Mouse (Mus musculus) myocyte (in vitro differentiated cells): ENCODE measurements at regions not wholly inside any gene's neighbourhood (a gene's known extent, or its start where the extent isn't known, plus 50 kb on each side); places are given as distances from the start of the nearest gene placed in this dataset.

Experiments used
- H3K27me3 ChIP-seq: one replicate; pipeline ENCODE4 v1.6.1; 2011; ENCODE audit not compliant: control insufficient read depth, insufficient read depth, insufficient read length
- H3K36me3 ChIP-seq: one replicate; pipeline ENCODE4 v1.6.1; 2011; ENCODE audit not compliant: control insufficient read depth, insufficient read depth
- H3K4me2 ChIP-seq: one replicate; pipeline ENCODE4 v1.6.1; 2011; ENCODE audit warnings: low read depth, control low read depth
- H3K4me3 ChIP-seq: one replicate; pipeline ENCODE4 v1.5.1; 2011; ENCODE audit warnings: mild to moderate bottlenecking, control low read depth, moderate library complexity
- H3K79me2 ChIP-seq: one replicate; pipeline ENCODE4 v1.6.1; 2011; ENCODE audit not compliant: control insufficient read depth, insufficient read depth
- H3ac ChIP-seq: one replicate; pipeline ENCODE4 v1.6.1; 2011; ENCODE audit not compliant: control insufficient read depth, insufficient read length
- CEBPB ChIP-seq: IDR thresholded peaks from 2 replicates; pipeline ENCODE4 v1.6.1; 2011; ENCODE audit warnings: mild to moderate bottlenecking, moderate library complexity; ENCODE audit not compliant: poor library complexity, insufficient read depth, severe bottlenecking
- E2F4 ChIP-seq: IDR thresholded peaks from one replicate; pipeline ENCODE4 v1.6.1; 2011; ENCODE audit warnings: mild to moderate bottlenecking, control low read depth, moderate library complexity; ENCODE audit not compliant: insufficient read depth
- MAX ChIP-seq: IDR thresholded peaks from one replicate; pipeline ENCODE4 v1.6.1; 2011; ENCODE audit warnings: low read depth, mild to moderate bottlenecking, control low read depth
- MYOD1 ChIP-seq, 3 experiments: IDR thresholded peaks; one replicate each; pipeline ENCODE4 v1.6.1; 2011; ENCODE audit warnings: control low read depth in 2 of 3, low read depth in 2 of 3, mild to moderate bottlenecking in 2 of 3, moderate library complexity in 1 of 3; ENCODE audit not compliant: insufficient read length in 2 of 3, control insufficient read depth in 1 of 3
- MYOG ChIP-seq, 3 experiments: IDR thresholded peaks; one replicate each; pipeline ENCODE4 v1.6.1; 2011; ENCODE audit warnings: control low read depth in 2 of 3, low read depth in 2 of 3, mild to moderate bottlenecking in 2 of 3; ENCODE audit not compliant: insufficient read length in 2 of 3, control insufficient read depth in 1 of 3, insufficient read depth in 1 of 3
- POLR2A ChIP-seq: IDR thresholded peaks from one replicate; pipeline ENCODE4 v1.6.1; 2011; ENCODE audit warnings: low read depth, mild to moderate bottlenecking, control low read depth, moderate library complexity; ENCODE audit not compliant: insufficient read length
- POLR2AphosphoS2 ChIP-seq: IDR thresholded peaks from one replicate; pipeline ENCODE4 v1.6.1; 2011; ENCODE audit warnings: low read depth, control low read depth; ENCODE audit not compliant: insufficient read length
- REST ChIP-seq: IDR thresholded peaks from one replicate; pipeline ENCODE4 v1.6.1; 2011; ENCODE audit warnings: mild to moderate bottlenecking, control low read depth, moderate library complexity; ENCODE audit not compliant: insufficient read depth, insufficient read length
- SRF ChIP-seq: IDR thresholded peaks from one replicate; pipeline ENCODE4 v1.6.1; 2011; ENCODE audit warnings: low read depth; ENCODE audit not compliant: control insufficient read depth, insufficient read length
- TCF12 ChIP-seq: IDR thresholded peaks from one replicate; pipeline ENCODE4 v1.6.1; 2011; ENCODE audit warnings: mild to moderate bottlenecking, control low read depth; ENCODE audit not compliant: poor library complexity, insufficient read depth, severe bottlenecking
- TCF3 ChIP-seq: IDR thresholded peaks from one replicate; pipeline ENCODE4 v1.6.1; 2011; ENCODE audit warnings: low read depth, control low read depth; ENCODE audit not compliant: insufficient read length
- USF1 ChIP-seq: IDR thresholded peaks from one replicate; pipeline ENCODE4 v1.6.1; 2011; ENCODE audit warnings: low read depth, mild to moderate bottlenecking, control low read depth, moderate library complexity

DNA sequence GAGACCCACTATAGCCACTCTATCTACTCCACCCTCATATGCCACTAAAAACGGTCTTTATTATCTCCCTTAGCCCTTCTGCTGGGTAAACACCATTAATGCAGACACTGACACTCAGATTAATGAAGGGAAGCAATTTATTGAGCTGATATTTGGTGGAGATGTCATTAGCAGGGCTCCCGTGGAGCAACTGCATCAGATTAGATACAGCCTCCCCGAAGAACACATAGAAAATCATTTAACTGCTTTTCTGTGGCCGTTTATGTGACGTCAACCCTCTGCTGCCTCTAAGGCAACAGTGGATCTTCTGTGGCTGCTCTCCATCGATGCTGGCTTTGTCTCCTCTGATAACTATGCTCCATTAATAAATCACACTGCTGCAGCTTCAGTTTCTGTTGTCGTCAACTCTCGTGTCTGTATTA is 207.2 kb upstream of the Hnrnpa3 start:
- no peaks in the 10 kb centered on the region for H3K36me3 ChIP-seq
- peaks cover 13% of the 10 kb centered on the region for H3K27me3 ChIP-seq
- no peak overlapping the region for H3K4me2 ChIP-seq
- no peaks in the 10 kb centered on the region for H3K79me2 ChIP-seq
- TF ChIP-seq MYOD1 (IDR thresholded peaks at IDR 0.05; ENCODE audit: control insufficient read depth in 1 of 3, insufficient read length in 2 of 3, low read depth in 2 of 3) = no peak
- no peak overlapping the region for H3ac ChIP-seq
- H3K4me3 ChIP-seq = no peak overlapping the region

DNA sequence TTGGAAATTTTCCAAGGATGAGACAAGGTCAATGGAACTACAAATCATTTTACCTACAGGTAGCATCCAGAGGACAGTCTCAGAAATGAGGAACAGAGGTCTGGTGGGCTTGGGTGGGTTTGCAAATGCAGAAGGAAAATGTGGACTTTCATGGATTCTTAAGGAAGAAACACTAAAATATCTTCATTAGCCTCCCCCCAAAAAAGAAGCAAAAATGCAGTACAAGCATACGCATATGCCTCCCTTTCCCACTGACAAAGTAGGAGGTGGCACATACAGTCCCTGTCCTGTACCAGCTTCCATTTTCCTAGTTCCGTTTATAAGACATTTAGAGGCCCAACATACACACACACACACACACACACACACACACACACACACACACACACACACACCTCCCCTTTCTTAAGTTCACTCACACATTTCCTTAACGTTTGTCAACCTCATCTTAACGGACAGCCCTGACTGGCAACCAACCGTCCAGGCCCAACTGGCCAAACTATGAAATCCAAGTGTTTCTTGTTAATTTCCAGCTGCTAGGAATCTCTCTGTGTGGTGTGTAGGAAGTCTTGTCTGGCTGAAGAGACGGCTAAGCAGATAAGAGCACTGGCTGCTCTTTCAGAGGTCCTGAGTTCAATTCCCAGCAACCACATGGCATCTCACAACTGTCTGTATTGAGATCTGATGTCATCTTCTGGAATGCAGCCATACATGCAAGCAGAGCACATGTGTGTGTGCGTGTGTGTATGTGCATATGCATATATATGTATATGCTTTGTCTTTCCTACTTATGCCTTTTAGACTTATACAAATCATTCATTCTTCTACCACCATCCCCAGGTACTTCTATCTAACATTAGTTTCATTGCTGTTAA is 206.6 kb upstream of the Hnrnpa3 start:
- TF ChIP-seq MAX (no peak), POLR2A (no peak), MYOG (IDR thresholded peaks at IDR 0.05; ENCODE audit: control insufficient read depth in 1 of 3, insufficient read depth in 1 of 3, insufficient read length in 2 of 3, low read depth in 2 of 3) (no peak), SRF (no peak), TCF3 (no peak), MYOD1 (IDR thresholded peaks at IDR 0.05; ENCODE audit: control insufficient read depth in 1 of 3, insufficient read length in 2 of 3, low read depth in 2 of 3) (no peak), REST (no peak), CEBPB (no peak), E2F4 (no peak), USF1 (no peak), POLR2AphosphoS2 (no peak), TCF12 (no peak)
- peaks cover 13% of the 10 kb centered on the region for H3K27me3 ChIP-seq

DNA sequence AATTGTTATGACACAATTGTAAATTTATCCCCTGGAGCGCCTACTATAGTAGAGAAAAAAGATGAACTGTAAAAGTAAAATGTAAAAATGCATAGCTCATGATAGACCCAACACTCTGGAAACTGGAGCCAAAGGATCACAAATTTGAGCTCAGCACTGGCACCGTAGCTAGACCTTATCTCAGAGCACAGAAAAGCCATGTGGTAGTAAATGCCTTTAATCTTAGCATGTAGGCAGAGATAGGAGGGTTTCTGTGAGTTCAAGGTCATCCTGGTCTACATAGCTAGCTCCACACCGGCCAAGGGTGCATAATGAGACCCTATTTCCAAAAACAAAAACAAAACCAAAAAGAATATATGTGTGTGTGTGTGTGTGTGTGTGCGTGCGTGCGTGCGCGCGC is 203.6 kb upstream of the Hnrnpa3 start:
- no peak overlapping the region for H3ac ChIP-seq
- TF ChIP-seq TCF3 = no peak
- no peak for TF ChIP-seq POLR2A
- no peak for TF ChIP-seq E2F4
- no peak for TF ChIP-seq USF1
- TF ChIP-seq MAX = no peak
- no peak for TF ChIP-seq CEBPB
- no peak for TF ChIP-seq REST
- TF ChIP-seq MYOG (IDR thresholded peaks at IDR 0.05; ENCODE audit: control insufficient read depth in 1 of 3, insufficient read depth in 1 of 3, insufficient read length in 2 of 3, low read depth in 2 of 3) = no peak
- no peak for TF ChIP-seq TCF12
- no peak for TF ChIP-seq SRF
- no peak for TF ChIP-seq POLR2AphosphoS2
- no peak for TF ChIP-seq MYOD1 (IDR thresholded peaks at IDR 0.05; ENCODE audit: control insufficient read depth in 1 of 3, insufficient read length in 2 of 3, low read depth in 2 of 3)
- no peaks in the 10 kb centered on the region for H3K36me3 ChIP-seq
- H3K79me2 ChIP-seq = no peaks in the 10 kb centered on the region
- no peak overlapping the region for H3K4me3 ChIP-seq
- H3K27me3 ChIP-seq = peaks cover 18% of the 10 kb centered on the region
- H3K4me2 ChIP-seq = no peak overlapping the region

More for the DNA sequence above, 206.6 kb upstream of the Hnrnpa3 start:
- Histone ChIP-seq H3ac (no peak overlapping the region), H3K4me3 (no peak overlapping the region), H3K79me2 (no peaks in the 10 kb centered on the region), H3K4me2 (no peak overlapping the region), H3K36me3 (no peaks in the 10 kb centered on the region)

DNA sequence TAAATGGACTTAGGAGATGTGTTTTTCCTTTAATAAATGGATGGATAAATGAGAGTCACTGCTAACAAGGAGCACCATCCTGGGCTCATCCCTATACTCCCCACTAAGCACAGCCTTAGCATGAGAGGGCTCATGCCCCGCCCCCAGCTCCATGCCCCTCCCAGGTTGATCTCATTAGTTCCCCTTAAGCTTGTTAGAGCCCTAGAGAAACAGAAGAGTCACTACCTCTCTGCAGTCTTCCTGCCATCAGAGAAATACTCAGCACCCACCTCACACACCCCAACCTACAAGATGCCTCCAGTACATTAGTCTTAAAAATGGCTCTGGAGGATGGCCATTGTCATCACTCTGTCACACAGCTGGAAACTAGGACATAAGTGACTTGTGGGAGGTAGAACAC is 202.8 kb upstream of the Hnrnpa3 start:
- H3K4me2 ChIP-seq = no peak overlapping the region
- no peak for TF ChIP-seq POLR2A
- no peak for TF ChIP-seq MAX
- TF ChIP-seq TCF12 = no peak
- TF ChIP-seq TCF3 = no peak
- TF ChIP-seq SRF = no peak
- no peak for TF ChIP-seq POLR2AphosphoS2
- TF ChIP-seq USF1 = no peak
- no peak for TF ChIP-seq REST
- no peak for TF ChIP-seq E2F4
- no peak for TF ChIP-seq MYOG (IDR thresholded peaks at IDR 0.05; ENCODE audit: control insufficient read depth in 1 of 3, insufficient read depth in 1 of 3, insufficient read length in 2 of 3, low read depth in 2 of 3)
- TF ChIP-seq MYOD1 (IDR thresholded peaks at IDR 0.05; ENCODE audit: control insufficient read depth in 1 of 3, insufficient read length in 2 of 3, low read depth in 2 of 3) = no peak

DNA sequence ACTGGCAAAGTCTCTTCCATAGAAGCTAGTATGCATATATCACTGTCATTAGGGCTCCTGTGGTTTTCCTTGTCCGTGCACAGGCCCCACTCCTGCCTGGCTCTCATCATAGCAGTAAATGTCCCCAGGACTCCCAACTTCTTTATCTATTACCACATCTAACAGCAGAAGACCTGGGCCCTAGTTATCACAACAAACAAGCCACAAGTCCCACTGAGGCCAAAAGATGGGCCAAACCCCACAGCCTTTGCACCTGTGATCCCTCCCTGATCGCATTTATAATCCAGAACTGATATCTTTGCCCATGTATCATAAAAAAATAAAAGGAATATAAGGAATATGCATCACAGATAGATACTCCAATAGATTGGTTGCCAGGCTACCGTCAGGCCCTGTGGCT is 201.6 kb upstream of the Hnrnpa3 start:
- no peak for TF ChIP-seq CEBPB
- no peak for TF ChIP-seq POLR2AphosphoS2
- no peak for TF ChIP-seq MAX
- no peak for TF ChIP-seq POLR2A
- TF ChIP-seq TCF12 = no peak
- TF ChIP-seq MYOD1 (IDR thresholded peaks at IDR 0.05; ENCODE audit: control insufficient read depth in 1 of 3, insufficient read length in 2 of 3, low read depth in 2 of 3) = no peak
- no peak for TF ChIP-seq E2F4
- no peak for TF ChIP-seq REST
- no peak for TF ChIP-seq USF1
- TF ChIP-seq MYOG (IDR thresholded peaks at IDR 0.05; ENCODE audit: control insufficient read depth in 1 of 3, insufficient read depth in 1 of 3, insufficient read length in 2 of 3, low read depth in 2 of 3) = no peak
- TF ChIP-seq SRF = no peak
- no peak for TF ChIP-seq TCF3

More for the DNA sequence above, 202.8 kb upstream of the Hnrnpa3 start:
- Histone ChIP-seq H3K36me3 (no peaks in the 10 kb centered on the region), H3K4me3 (no peak overlapping the region), H3K27me3 (peaks cover 12% of the 10 kb centered on the region), H3ac (no peak overlapping the region), H3K79me2 (no peaks in the 10 kb centered on the region)

More for the DNA sequence above, 201.6 kb upstream of the Hnrnpa3 start:
- Histone ChIP-seq H3ac (no peak overlapping the region), H3K27me3 (peaks cover 23% of the 10 kb centered on the region), H3K4me2 (no peak overlapping the region), H3K79me2 (no peaks in the 10 kb centered on the region), H3K4me3 (no peak overlapping the region), H3K36me3 (no peaks in the 10 kb centered on the region)
